Mouse (Mus musculus) hindbrain, embryonic 14.5 days (tissue): Measurements from ENCODE around the gene Npas2. TPM values are rescaled to one million over a fixed set of nuclear protein-coding genes. Genes with fewer than 3 reads are reported as not detected.

Source experiments
- ATAC-seq: fragments of 200-750 bp; cut with Nextera tagmentation; 2 replicates; pipeline ENCODE4 v1.8.0; 2017; ENCODE audit warnings: moderate number of reproducible peaks, mild to moderate bottlenecking, moderate TSS enrichment, moderate library complexity; ENCODE audit not compliant: low FRiP score
- DNase-seq: peaks from one replicate; pipeline ENCODE4 v3.0.0-alpha.2; 2015; ENCODE audit warnings: low spot score
- H3K27ac ChIP-seq: fragments of 300-500 bp; sonication (generic); 2 replicates; pipeline ENCODE4 v1.5.1; 2014; ENCODE audit warnings: mild to moderate bottlenecking, moderate library complexity
- H3K27me3 ChIP-seq: fragments of 300-500 bp; sonication (generic); 2 replicates; pipeline ENCODE4 v1.6.1; 2014; ENCODE audit warnings: mild to moderate bottlenecking, low read length, mixed read lengths; ENCODE audit not compliant: control insufficient read depth, insufficient read depth
- H3K36me3 ChIP-seq: fragments of 300-500 bp; sonication (generic); replicated peaks from 2 replicates; pipeline ENCODE4 v1.6.1; 2014; ENCODE audit not compliant: control insufficient read depth, insufficient read depth
- H3K4me1 ChIP-seq: fragments of 300-500 bp; sonication (generic); replicated peaks from 2 replicates; pipeline ENCODE4 v1.6.1; 2014; ENCODE audit warnings: antibody characterized with exemption, low read length, mixed read lengths; ENCODE audit not compliant: control insufficient read depth, insufficient read depth
- H3K4me2 ChIP-seq: fragments of 300-500 bp; sonication (generic); replicated peaks from 2 replicates; pipeline ENCODE4 v1.6.1; 2014; ENCODE audit warnings: mild to moderate bottlenecking, moderate library complexity
- H3K4me3 ChIP-seq: fragments of 300-500 bp; sonication (generic); replicated peaks from 2 replicates; pipeline ENCODE4 v1.5.1; 2014; ENCODE audit warnings: mild to moderate bottlenecking, low read length
- H3K9ac ChIP-seq: fragments of 300-500 bp; sonication (generic); 2 replicates; pipeline ENCODE4 v1.6.1; 2014
- H3K9me3 ChIP-seq: fragments of 300-500 bp; sonication (generic); 2 replicates; pipeline ENCODE4 v1.6.1; 2016; ENCODE audit warnings: low read length; ENCODE audit not compliant: control insufficient read depth
- WGBS: fragments of 180-500 bp; shearing (Covaris S2); extraction: QIAGEN DNeasy Blood & Tissue Kit; methylation state at CpG from one replicate; pipeline ENCODE4 v1.1.7; 2014; 5-methylcytosine and 5-hydroxymethylcytosine counted together
- polyA plus RNA-seq: library from polyadenylated mRNA; unstranded; fragments of >200 nt; fragmentation: Nextera tagmentation; extraction: Ambion mirVana; gene quantifications from 2 replicates; pipeline ENCODE4 v1.2.1, GENCODE M21; 2014

Npas2 gene
- polyA plus RNA-seq, 1 experiment from 2014 or later: 0.60 TPM

GRCm38 (mm10) chr1:39372220-39372843, 178.8 kb downstream of the Npas2 start:
- no peak overlapping the region for H3K4me2 ChIP-seq
- H3K4me1 ChIP-seq: peaks cover 11% of the 10 kb centered on the region
- WGBS: 81% methylated on average over 8 of the region's 8 CpGs
- DNase-seq: no peak
- H3K9ac ChIP-seq: no peak overlapping the region
- peaks cover 60% of the 10 kb centered on the region for H3K36me3 ChIP-seq
- no peak overlapping the region for H3K27ac ChIP-seq
- ATAC-seq: no peak
- H3K9me3 ChIP-seq: no peaks in the 10 kb centered on the region
- H3K27me3 ChIP-seq: no peaks in the 10 kb centered on the region
- no peak overlapping the region for H3K4me3 ChIP-seq

GRCm38 (mm10) chr1:39373378-39373777, 179.8 kb downstream of the Npas2 start:
- Histone ChIP-seq H3K9me3 (no peaks in the 10 kb centered on the region), H3K4me1 (peaks cover 11% of the 10 kb centered on the region), H3K27ac (no peak overlapping the region), H3K4me2 (no peak overlapping the region), H3K4me3 (no peak overlapping the region), H3K9ac (no peak overlapping the region), H3K36me3 (peaks cover 60% of the 10 kb centered on the region), H3K27me3 (no peaks in the 10 kb centered on the region)
- 75% methylated on average over 4 of the region's 4 CpGs for WGBS
- DNase-seq: no peak
- no peak for ATAC-seq

- Histone ChIP-seq H3K36me3 (peaks cover 60% of the 10 kb centered on the region), H3K4me3 (no peak overlapping the region), H3K4me2 (no peak overlapping the region), H3K4me1 (peaks cover 4% of the 10 kb centered on the region), H3K27me3 (no peaks in the 10 kb centered on the region), H3K9me3 (no peaks in the 10 kb centered on the region), H3K27ac (no peak overlapping the region), H3K9ac (no peak overlapping the region)
- no peak for ATAC-seq
- no peak for DNase-seq
- WGBS: 91% methylated on average over 5 of the region's 5 CpGs
These were observed 180.8 kb downstream of the Npas2 start for GRCm38 (mm10) chr1:39374231-39374809.

- ATAC-seq: no peak
- 89% methylated on average over 7 of the region's 7 CpGs for WGBS
- Histone ChIP-seq H3K4me3 (no peak overlapping the region), H3K9me3 (no peaks in the 10 kb centered on the region), H3K27ac (no peak overlapping the region), H3K4me2 (no peak overlapping the region), H3K36me3 (peaks cover 44% of the 10 kb centered on the region), H3K27me3 (no peaks in the 10 kb centered on the region), H3K4me1 (no peaks in the 10 kb centered on the region), H3K9ac (no peak overlapping the region)
- no peak for DNase-seq
These were observed 182.6 kb downstream of the Npas2 start for GRCm38 (mm10) chr1:39376121-39376520.

GRCm38 (mm10) chr1:39376726-39377240, 183.3 kb downstream of the Npas2 start:
- 92% methylated on average over 9 of the region's 9 CpGs for WGBS

GRCm38 (mm10) chr1:39378540-39378939, 185.0 kb downstream of the Npas2 start:
- Histone ChIP-seq H3K4me2 (no peak overlapping the region), H3K4me1 (no peaks in the 10 kb centered on the region), H3K36me3 (peaks cover 19% of the 10 kb centered on the region), H3K9ac (no peak overlapping the region), H3K27me3 (no peaks in the 10 kb centered on the region), H3K4me3 (no peak overlapping the region), H3K9me3 (no peaks in the 10 kb centered on the region), H3K27ac (no peak overlapping the region)
- no peak for ATAC-seq
- WGBS: 68% methylated on average over 1 of the region's 1 CpGs
- DNase-seq: no peak

More at GRCm38 (mm10) chr1:39376726-39377240, 183.3 kb downstream of the Npas2 start:
- H3K27me3 ChIP-seq: no peaks in the 10 kb centered on the region
- DNase-seq (no peak), ATAC-seq (no peak; the same call in 1 of the 2 replicates)
- no peaks in the 10 kb centered on the region for H3K4me1 ChIP-seq
- H3K4me3 ChIP-seq: no peak overlapping the region
- H3K9ac ChIP-seq: no peak overlapping the region
- H3K36me3 ChIP-seq: peaks cover 37% of the 10 kb centered on the region
- H3K27ac ChIP-seq: no peak overlapping the region
- no peak overlapping the region for H3K4me2 ChIP-seq
- no peaks in the 10 kb centered on the region for H3K9me3 ChIP-seq

GRCm38 (mm10) chr1:39379021-39379420, 185.5 kb downstream of the Npas2 start:
- H3K4me3 ChIP-seq: no peak overlapping the region
- H3K9me3 ChIP-seq: no peaks in the 10 kb centered on the region
- no peak overlapping the region for H3K4me2 ChIP-seq
- no peak for DNase-seq
- no peaks in the 10 kb centered on the region for H3K27me3 ChIP-seq
- H3K4me1 ChIP-seq: no peaks in the 10 kb centered on the region
- H3K9ac ChIP-seq: no peak overlapping the region
- peaks cover 15% of the 10 kb centered on the region; the same call in 1 of the 2 replicates for H3K36me3 ChIP-seq
- no peak overlapping the region for H3K27ac ChIP-seq
- 81% methylated on average over 5 of the region's 5 CpGs for WGBS
- no peak for ATAC-seq

GRCm38 (mm10) chr1:39381017-39381416, 187.5 kb downstream of the Npas2 start:
- 0 out of 2 replicates have a peak, but pooled peaks cover 3% of the 10 kb centered on the region for H3K36me3 ChIP-seq
- H3K27ac ChIP-seq: no peak overlapping the region
- no peak overlapping the region for H3K4me3 ChIP-seq
- ATAC-seq (no peak), DNase-seq (no peak)
- H3K9me3 ChIP-seq: no peaks in the 10 kb centered on the region
- no peaks in the 10 kb centered on the region for H3K4me1 ChIP-seq
- H3K4me2 ChIP-seq: no peak overlapping the region
- no peak overlapping the region for H3K9ac ChIP-seq
- H3K27me3 ChIP-seq: no peaks in the 10 kb centered on the region
- WGBS: 82% methylated on average over 9 of the region's 9 CpGs

- Histone ChIP-seq H3K4me2 (no peak overlapping the region), H3K9ac (no peak overlapping the region), H3K27ac (no peak overlapping the region), H3K4me1 (no peaks in the 10 kb centered on the region), H3K27me3 (no peaks in the 10 kb centered on the region), H3K36me3 (no peaks in the 10 kb centered on the region), H3K9me3 (no peaks in the 10 kb centered on the region), H3K4me3 (no peak overlapping the region)
- ATAC-seq (no peak), DNase-seq (no peak)
- 93% methylated on average over 9 of the region's 9 CpGs for WGBS
These were observed 191.4 kb downstream of the Npas2 start for GRCm38 (mm10) chr1:39384914-39385313.
